Mouse (Mus musculus): ENCODE data around the gene Kcnq1. TPM values are rescaled to one million over a fixed set of nuclear protein-coding genes. Genes with fewer than 3 reads are reported as not detected.

Kcnq1 gene
- polyA plus RNA-seq, 1 experiment from 2014 or later: 6.5 TPM

- no peaks in the 10 kb centered on the region for H3K9me3 ChIP-seq (replicated peaks)
- 43% methylated on average over 7 of the region's 7 CpGs for WGBS
- H3K27me3 ChIP-seq: no peaks in the 10 kb centered on the region
- H3K36me3 ChIP-seq: peaks cover 3% of the 10 kb centered on the region; the same call in 1 of the 2 replicates
- no peak overlapping the region for H3K27ac ChIP-seq
- H3K4me2 ChIP-seq: no peak overlapping the region
- H3K4me3 ChIP-seq (replicated peaks): no peak overlapping the region
- ATAC-seq (replicated peaks; ENCODE audit: low FRiP score): no peak
- no peak overlapping the region for H3K9ac ChIP-seq
- H3K4me1 ChIP-seq: peaks cover 73% of the 10 kb centered on the region
Observed at GRCm38 (mm10) chr7:143288135-143288534, 182.0 kb downstream of the Kcnq1 start.

GRCm38 (mm10) chr7:143289082-143289849 lies 183.1 kb downstream of the Kcnq1 start:
- H3K4me1 ChIP-seq: peaks cover 61% of the 10 kb centered on the region
- H3K27me3 ChIP-seq: no peaks in the 10 kb centered on the region
- 0 out of 2 replicates have a peak overlapping the region, but pooled peaks have one; percentile 14 for H3K27ac ChIP-seq
- WGBS: 57% methylated on average over 3 of the region's 3 CpGs
- no peak overlapping the region for H3K4me2 ChIP-seq
- no peaks in the 10 kb centered on the region for H3K9me3 ChIP-seq (replicated peaks)
- no peak for ATAC-seq (replicated peaks; ENCODE audit: low FRiP score)
- no peak overlapping the region for H3K9ac ChIP-seq
- H3K4me3 ChIP-seq (replicated peaks): no peak overlapping the region
- peaks cover 3% of the 10 kb centered on the region; the same call in 1 of the 2 replicates for H3K36me3 ChIP-seq

- H3K27ac ChIP-seq: peak overlapping the region; percentile 85
- peak overlapping the region; percentile 59 for H3K9ac ChIP-seq
- H3K36me3 ChIP-seq: peaks cover 7% of the 10 kb centered on the region; the same call in 1 of the 2 replicates
- ATAC-seq (replicated peaks; ENCODE audit: low FRiP score): no peak
- H3K9me3 ChIP-seq (replicated peaks): 0 out of 2 replicates have a peak, but pooled peaks cover 9% of the 10 kb centered on the region
- peak overlapping the region; percentile 57 for H3K4me2 ChIP-seq
- H3K4me3 ChIP-seq (replicated peaks): peak overlapping the region; percentile 52
- 51% methylated on average over 20 of the region's 20 CpGs for WGBS
- H3K4me1 ChIP-seq: peaks cover 17% of the 10 kb centered on the region
- no peaks in the 10 kb centered on the region for H3K27me3 ChIP-seq
Observed at GRCm38 (mm10) chr7:143294690-143295355, 188.7 kb downstream of the Kcnq1 start.

DNA sequence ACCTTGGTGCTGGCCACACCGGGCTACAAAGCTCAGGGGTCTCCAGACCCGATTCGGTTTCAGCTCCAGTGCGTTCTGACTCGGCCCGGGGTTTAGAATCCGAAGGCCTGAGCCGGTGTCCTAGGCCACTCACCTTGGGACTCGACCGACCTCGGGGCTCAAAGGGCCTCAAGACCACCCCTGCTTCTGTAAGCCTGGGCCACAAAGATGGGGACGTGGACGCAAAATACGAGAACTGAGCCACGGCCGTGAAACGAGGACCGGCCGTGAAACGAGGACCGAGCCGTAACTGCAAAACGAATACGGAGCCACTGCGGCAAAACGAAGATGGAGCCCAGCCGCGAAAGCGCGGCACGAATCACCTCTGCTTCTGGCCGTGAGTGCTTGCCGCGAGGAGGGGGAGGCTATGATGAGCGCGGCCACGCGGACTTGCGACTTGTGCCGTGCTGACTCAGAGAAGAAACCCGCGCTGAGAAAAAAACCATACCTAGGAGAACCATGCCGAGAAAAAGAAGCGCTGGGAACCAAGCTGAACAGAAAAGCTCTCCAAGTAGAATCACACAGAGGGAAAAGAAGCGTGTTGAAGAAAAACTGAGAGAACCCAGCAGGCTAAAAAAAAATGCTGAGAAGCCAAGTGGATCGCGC lies 189.3 kb downstream of the Kcnq1 start:
- peaks cover 21% of the 10 kb centered on the region for H3K4me1 ChIP-seq
- peak overlapping the region; percentile 85 for H3K27ac ChIP-seq
- H3K9me3 ChIP-seq (replicated peaks): 0 out of 2 replicates have a peak, but pooled peaks cover 9% of the 10 kb centered on the region
- peaks cover 7% of the 10 kb centered on the region; the same call in 1 of the 2 replicates for H3K36me3 ChIP-seq
- WGBS: 45% methylated on average over 47 of the region's 47 CpGs
- peak overlapping the region; percentile 57 for H3K4me2 ChIP-seq
- ATAC-seq (replicated peaks; ENCODE audit: low FRiP score): no peak
- H3K4me3 ChIP-seq (replicated peaks): peak overlapping the region; percentile 52
- H3K27me3 ChIP-seq: no peaks in the 10 kb centered on the region
- peak overlapping the region; percentile 59 for H3K9ac ChIP-seq

DNA sequence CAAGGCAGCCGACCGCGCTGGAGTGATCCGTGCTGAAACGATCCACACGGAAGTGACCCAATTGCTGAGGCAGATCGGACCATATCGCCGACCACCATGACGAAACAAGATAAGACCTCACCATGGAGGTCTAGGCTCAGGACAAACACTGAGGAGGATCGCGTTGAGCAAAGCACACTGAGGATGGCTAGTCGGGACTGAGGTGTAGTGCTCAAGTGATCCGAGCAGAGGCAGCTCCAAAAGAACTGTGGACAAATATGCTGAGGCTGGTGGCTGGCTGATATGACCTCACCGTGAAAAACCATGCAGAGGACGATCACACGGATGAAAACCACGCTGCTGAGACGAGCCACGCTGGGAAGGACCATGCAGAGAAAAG lies 189.8 kb downstream of the Kcnq1 start:
- ATAC-seq (replicated peaks; ENCODE audit: low FRiP score): peak; percentile 10
- H3K4me1 ChIP-seq: peaks cover 19% of the 10 kb centered on the region
- 57% methylated on average over 20 of the region's 20 CpGs for WGBS

GRCm38 (mm10) chr7:143296384-143296801 lies 190.2 kb downstream of the Kcnq1 start:
- Histone ChIP-seq H3K27me3 (no peaks in the 10 kb centered on the region), H3K9ac (peak overlapping the region; percentile 59), H3K4me1 (peaks cover 15% of the 10 kb centered on the region), H3K36me3 (peaks cover 6% of the 10 kb centered on the region; the same call in 1 of the 2 replicates), H3K9me3 (replicated peaks) (0 out of 2 replicates have a peak, but pooled peaks cover 9% of the 10 kb centered on the region), H3K4me2 (peak overlapping the region; percentile 57), H3K4me3 (replicated peaks) (peak overlapping the region; percentile 52), H3K27ac (peak overlapping the region; percentile 85)
- peak; percentile 96 for ATAC-seq (replicated peaks; ENCODE audit: low FRiP score)
- WGBS: 50% methylated on average over 17 of the region's 17 CpGs

More for the DNA sequence above, 189.8 kb downstream of the Kcnq1 start:
- peak overlapping the region; percentile 52 for H3K4me3 ChIP-seq (replicated peaks)
- peak overlapping the region; percentile 57 for H3K4me2 ChIP-seq
- H3K9me3 ChIP-seq (replicated peaks): 0 out of 2 replicates have a peak, but pooled peaks cover 9% of the 10 kb centered on the region
- H3K27me3 ChIP-seq: no peaks in the 10 kb centered on the region
- H3K9ac ChIP-seq: peak overlapping the region; percentile 59
- H3K27ac ChIP-seq: peak overlapping the region; percentile 85
- H3K36me3 ChIP-seq: peaks cover 7% of the 10 kb centered on the region; the same call in 1 of the 2 replicates

DNA sequence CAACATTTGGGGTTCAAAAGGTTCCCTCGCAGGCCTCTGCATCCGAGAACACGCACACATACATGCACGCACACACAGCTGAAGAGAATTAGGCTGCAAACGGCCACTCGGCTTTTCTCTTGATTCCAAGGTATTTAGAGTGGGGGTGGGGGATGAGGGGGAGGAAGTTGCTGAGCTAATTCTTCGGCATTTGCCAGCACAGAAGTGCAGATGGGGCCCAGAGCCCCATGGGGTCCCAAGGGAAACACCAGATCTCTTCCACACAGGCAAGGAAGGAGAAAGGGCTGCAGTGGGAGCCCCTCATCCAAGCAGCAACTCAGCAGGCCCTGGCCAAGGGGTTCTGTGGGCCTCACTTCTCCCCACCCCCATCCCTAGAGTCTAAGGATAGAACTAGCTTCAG lies 193.9 kb downstream of the Kcnq1 start:
- Histone ChIP-seq H3K27me3 (no peaks in the 10 kb centered on the region), H3K9ac (no peak overlapping the region), H3K4me2 (no peak overlapping the region), H3K9me3 (replicated peaks) (0 out of 2 replicates have a peak, but pooled peaks cover 9% of the 10 kb centered on the region), H3K4me3 (replicated peaks) (no peak overlapping the region), H3K4me1 (peaks cover 30% of the 10 kb centered on the region), H3K36me3 (0 out of 2 replicates have a peak, but pooled peaks cover 4% of the 10 kb centered on the region), H3K27ac (peak overlapping the region; percentile 33)
- 43% methylated on average over 7 of the region's 7 CpGs for WGBS
- no peak for ATAC-seq (replicated peaks; ENCODE audit: low FRiP score)

DNA sequence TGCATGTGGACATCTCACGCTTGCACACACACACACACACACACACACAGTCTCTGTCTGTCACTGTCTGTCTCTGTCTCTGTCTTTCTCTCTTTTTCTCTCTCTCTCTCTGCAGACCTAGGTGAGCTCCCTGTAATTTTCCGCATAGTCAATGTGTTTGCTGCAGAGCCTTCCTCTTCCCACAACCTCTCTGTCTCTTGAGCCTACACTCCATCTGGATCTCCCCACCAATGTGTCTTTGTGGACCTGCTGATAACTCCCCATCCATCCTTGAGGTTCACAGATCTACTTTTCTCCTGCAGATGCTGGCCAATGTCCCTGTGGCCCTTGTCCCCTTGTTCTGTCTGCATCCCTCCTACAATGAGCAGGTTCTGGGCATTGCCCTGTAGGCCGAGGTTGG lies 194.5 kb downstream of the Kcnq1 start:
- Histone ChIP-seq H3K27me3 (no peaks in the 10 kb centered on the region), H3K9ac (no peak overlapping the region), H3K27ac (peak overlapping the region; percentile 24; the same call in 1 of the 2 replicates), H3K9me3 (replicated peaks) (0 out of 2 replicates have a peak, but pooled peaks cover 4% of the 10 kb centered on the region), H3K4me1 (peaks cover 36% of the 10 kb centered on the region), H3K4me2 (no peak overlapping the region), H3K36me3 (0 out of 2 replicates have a peak, but pooled peaks cover 4% of the 10 kb centered on the region), H3K4me3 (replicated peaks) (no peak overlapping the region)
- 93% methylated on average over 3 of the region's 3 CpGs for WGBS
- no peak for ATAC-seq (replicated peaks; ENCODE audit: low FRiP score)

DNA sequence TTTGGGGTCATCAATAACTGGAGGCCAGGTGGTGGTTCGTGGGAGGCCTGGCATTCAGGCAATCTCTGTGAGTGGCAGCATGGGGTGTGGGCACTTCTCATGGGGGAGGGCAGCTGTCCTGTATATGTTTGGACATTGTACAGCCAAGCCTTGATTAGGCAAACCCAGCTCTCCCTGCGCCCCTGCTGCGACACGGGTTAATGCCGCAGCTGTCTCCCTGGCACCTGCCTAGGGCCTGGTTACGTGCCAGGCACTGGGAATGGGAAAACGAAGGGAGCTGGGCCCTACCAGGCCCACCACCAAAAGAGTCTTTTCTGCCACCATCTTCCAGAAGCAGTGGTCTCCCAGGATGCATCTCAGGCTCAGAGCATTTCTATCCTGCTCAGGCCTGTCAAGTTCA lies 196.0 kb downstream of the Kcnq1 start:
- no peaks in the 10 kb centered on the region for H3K9me3 ChIP-seq (replicated peaks)
- H3K4me1 ChIP-seq: peaks cover 40% of the 10 kb centered on the region
- H3K4me3 ChIP-seq (replicated peaks): no peak overlapping the region
- ATAC-seq (replicated peaks; ENCODE audit: low FRiP score): no peak
- WGBS: 89% methylated on average over 7 of the region's 7 CpGs
- H3K27me3 ChIP-seq: no peaks in the 10 kb centered on the region
- no peak overlapping the region for H3K27ac ChIP-seq
- no peaks in the 10 kb centered on the region for H3K36me3 ChIP-seq
- no peak overlapping the region for H3K4me2 ChIP-seq
- no peak overlapping the region for H3K9ac ChIP-seq

DNA sequence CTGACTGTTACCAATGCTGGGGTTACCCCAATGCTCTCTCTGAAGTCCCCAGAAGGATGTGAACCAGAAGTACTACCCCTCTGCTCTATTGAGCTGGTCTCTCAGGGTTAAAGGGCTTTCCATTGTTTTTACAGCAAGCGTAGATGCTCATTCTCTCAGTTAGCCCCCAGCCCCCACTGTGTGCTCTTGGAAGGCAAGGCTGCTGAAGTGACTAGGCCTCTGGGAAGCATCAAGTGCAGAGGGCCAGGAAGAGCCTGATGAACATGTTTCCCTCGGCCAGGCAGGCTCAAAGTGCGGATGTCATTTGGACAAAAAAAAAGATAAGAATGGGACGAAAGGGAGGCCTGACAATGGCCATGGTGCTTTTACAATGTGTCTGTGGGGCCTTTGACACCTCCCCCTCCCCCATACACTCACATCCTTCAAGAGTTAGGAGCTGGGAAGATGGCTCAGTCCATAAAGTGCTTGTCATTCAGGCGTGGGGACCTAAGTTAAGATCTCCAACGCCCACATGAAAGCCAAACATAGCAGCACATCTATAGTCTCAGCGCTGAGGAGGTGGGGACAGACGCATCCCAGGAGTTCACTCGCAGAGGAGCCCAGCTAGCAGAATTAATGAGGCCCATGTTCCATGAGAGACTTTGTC lies 196.6 kb downstream of the Kcnq1 start:
- peaks cover 40% of the 10 kb centered on the region for H3K4me1 ChIP-seq
- ATAC-seq (replicated peaks; ENCODE audit: low FRiP score): no peak
- H3K27ac ChIP-seq: no peak overlapping the region
- H3K4me3 ChIP-seq (replicated peaks): no peak overlapping the region
- no peaks in the 10 kb centered on the region for H3K27me3 ChIP-seq
- H3K9me3 ChIP-seq (replicated peaks): no peaks in the 10 kb centered on the region
- no peak overlapping the region for H3K9ac ChIP-seq
- 37% methylated on average over 9 of the region's 9 CpGs for WGBS
- no peak overlapping the region for H3K4me2 ChIP-seq
- no peaks in the 10 kb centered on the region for H3K36me3 ChIP-seq

- H3K9me3 ChIP-seq (replicated peaks): no peaks in the 10 kb centered on the region
- peaks cover 40% of the 10 kb centered on the region for H3K4me1 ChIP-seq
- H3K9ac ChIP-seq: no peak overlapping the region
- no peak overlapping the region for H3K27ac ChIP-seq
- H3K36me3 ChIP-seq: no peaks in the 10 kb centered on the region
- no peak overlapping the region for H3K4me2 ChIP-seq
- no peak overlapping the region for H3K4me3 ChIP-seq (replicated peaks)
- no peak for ATAC-seq (replicated peaks; ENCODE audit: low FRiP score)
- no peaks in the 10 kb centered on the region for H3K27me3 ChIP-seq
- 78% methylated on average over 5 of the region's 5 CpGs for WGBS
Observed at GRCm38 (mm10) chr7:143303557-143303956, 197.4 kb downstream of the Kcnq1 start.
